Mouse (Mus musculus) ES-Bruce4 (cell line): ENCODE results near the gene Ajuba. TPM values are rescaled to one million over a fixed set of nuclear protein-coding genes. Genes with fewer than 3 reads are reported as not detected.

Source experiments
- H3K27ac ChIP-seq: 2 replicates; pipeline ENCODE4 v1.5.1; 2012; ENCODE audit warnings: low read length, inconsistent platforms; ENCODE audit not compliant: insufficient read depth
- H3K27me3 ChIP-seq: 2 replicates; pipeline ENCODE4 v1.6.1; 2012; ENCODE audit warnings: mild to moderate bottlenecking, low read length, inconsistent platforms; ENCODE audit not compliant: control insufficient read depth, poor library complexity, insufficient read depth, severe bottlenecking
- H3K36me3 ChIP-seq: 2 replicates; pipeline ENCODE4 v1.6.1; 2012; ENCODE audit warnings: inconsistent platforms, mild to moderate bottlenecking, low read length, moderate library complexity; ENCODE audit not compliant: control insufficient read depth, poor library complexity, insufficient read depth, severe bottlenecking
- H3K4me1 ChIP-seq: one replicate; pipeline ENCODE4 v1.8.1; 2011; ENCODE audit warnings: low read length; ENCODE audit not compliant: control insufficient read depth, insufficient read depth
- H3K4me3 ChIP-seq: 2 replicates; pipeline ENCODE4 v1.5.1; 2011; ENCODE audit warnings: low read depth, mild to moderate bottlenecking, low read length
- H3K9ac ChIP-seq: 2 replicates; pipeline ENCODE4 v1.6.1; 2012; ENCODE audit warnings: low read depth, mild to moderate bottlenecking, inconsistent platforms; ENCODE audit not compliant: poor library complexity, severe bottlenecking
- H3K9me3 ChIP-seq: replicated peaks from 2 replicates; pipeline ENCODE4 v1.6.1; 2012; ENCODE audit warnings: mild to moderate bottlenecking, low read length, inconsistent platforms; ENCODE audit not compliant: control insufficient read depth, poor library complexity, insufficient read depth, severe bottlenecking
- CTCF ChIP-seq: IDR thresholded peaks from one replicate; pipeline ENCODE4 v1.8.1; 2011; ENCODE audit warnings: low read depth, low read length
- EP300 ChIP-seq: IDR thresholded peaks from 2 replicates; pipeline ENCODE4 v1.6.1; 2011; ENCODE audit warnings: low read depth, low read length; ENCODE audit not compliant: insufficient read depth
- POLR2A ChIP-seq: IDR thresholded peaks from one replicate; pipeline ENCODE4 v1.8.1; 2011; ENCODE audit warnings: low read length; ENCODE audit not compliant: insufficient read depth
- polyA plus RNA-seq: library from polyadenylated mRNA; stranded (reverse); fragments of >200 nt; gene quantifications from 2 replicates; pipeline ENCODE4 v1.2.4, GENCODE M21; 2011; ENCODE audit warnings: low read depth; ENCODE audit not compliant: missing spikeins, insufficient read depth, insufficient read length

Gene Ajuba
- polyA plus RNA-seq, 1 experiment, result 112 TPM

DNA sequence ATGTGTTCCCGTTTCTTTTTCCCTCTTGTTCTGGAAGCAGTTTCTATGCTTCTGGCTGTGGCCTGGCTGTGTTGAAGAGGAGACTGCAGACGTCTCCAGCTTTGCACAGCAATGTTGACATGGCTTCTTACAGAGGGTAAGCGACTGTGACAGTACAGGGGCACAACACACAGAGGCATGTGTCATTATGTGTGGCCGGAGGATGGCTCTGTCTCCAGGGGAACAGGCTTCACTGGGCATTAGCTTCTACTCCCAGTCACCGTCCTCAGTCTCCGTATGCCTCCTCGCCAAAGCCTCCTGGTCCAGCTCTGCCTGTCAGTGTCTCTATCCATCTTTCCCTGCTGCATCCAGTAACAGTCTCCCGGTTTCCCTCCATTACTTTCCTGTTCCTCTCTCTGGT, 29.9 kb upstream of the Ajuba start:
- no peak overlapping the region for H3K4me3 ChIP-seq
- peaks cover 3% of the 10 kb centered on the region for H3K4me1 ChIP-seq
- TF ChIP-seq CTCF, result no peak
- no peak for TF ChIP-seq EP300
- no peak for TF ChIP-seq POLR2A

DNA sequence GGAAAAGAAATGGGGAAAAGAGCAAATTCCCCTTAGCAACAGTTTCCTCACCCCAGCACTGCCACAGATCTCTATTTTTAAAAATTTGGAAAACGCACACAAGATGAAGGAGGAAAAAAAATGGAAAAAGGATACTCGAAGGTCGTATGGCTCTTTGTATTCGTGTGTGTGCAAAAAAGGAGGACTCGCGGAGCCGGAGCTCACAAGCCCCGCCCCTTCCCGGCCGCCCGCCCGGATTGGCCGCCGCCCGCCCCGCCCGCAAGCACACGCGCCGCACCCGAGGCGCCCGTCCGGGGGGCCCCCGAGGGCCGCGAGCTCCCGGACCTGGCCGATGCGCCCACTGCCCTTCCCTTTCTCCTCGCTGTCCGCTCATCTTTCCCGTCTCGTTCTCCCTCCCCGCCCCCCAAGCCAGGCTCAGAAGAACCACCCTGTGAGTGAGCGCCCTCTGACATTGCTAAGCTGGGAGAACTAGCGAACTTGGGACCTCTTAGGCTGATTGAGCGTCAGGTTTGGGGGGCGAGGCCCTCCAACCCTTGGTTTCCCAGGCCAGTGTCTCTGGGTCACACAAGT, 28.5 kb upstream of the Ajuba start, which contains the start of gene 4931414P19Rik:
Gene 4931414P19Rik (minus strand): TSS at position 242 of the 570 bp plus-strand sequence.
- Histone ChIP-seq H3K4me3 (peak within 1 kb of the TSS; percentile 97), H3K27me3 (no peaks in the 10 kb centered on the region), H3K36me3 (no peaks in the 10 kb centered on the region), H3K4me1 (peaks cover 3% of the 10 kb centered on the region), H3K9me3 (no peaks in the 10 kb centered on the region), H3K9ac (peak within 1 kb of the TSS; percentile 85), H3K27ac (peak within 1 kb of the TSS; percentile 51)
- TF ChIP-seq POLR2A (no peak), EP300 (no peak), CTCF (no peak)

More for the DNA sequence above, 29.9 kb upstream of the Ajuba start:
- no peak overlapping the region for H3K9ac ChIP-seq
- no peaks in the 10 kb centered on the region for H3K9me3 ChIP-seq
- H3K27me3 ChIP-seq, result no peaks in the 10 kb centered on the region
- no peak overlapping the region for H3K27ac ChIP-seq
- H3K36me3 ChIP-seq, result peaks cover 6% of the 10 kb centered on the region

- peaks cover 3% of the 10 kb centered on the region for H3K4me1 ChIP-seq
- H3K9me3 ChIP-seq, result no peaks in the 10 kb centered on the region
- H3K9ac ChIP-seq, result peak overlapping the region; percentile 79
- no peaks in the 10 kb centered on the region for H3K27me3 ChIP-seq
- TF ChIP-seq EP300 (no peak), CTCF (no peak), POLR2A (no peak)
- H3K36me3 ChIP-seq, result no peaks in the 10 kb centered on the region
- peak overlapping the region; percentile 59 for H3K4me3 ChIP-seq
- peak overlapping the region; percentile 65 for H3K27ac ChIP-seq
These were observed 26.3 kb upstream of the Ajuba start for GRCm38 (mm10) chr14:54603686-54604085.

GRCm38 (mm10) chr14:54603038-54603654, 25.8 kb upstream of the Ajuba start:
- H3K9ac ChIP-seq, result peak overlapping the region; percentile 79
- H3K27ac ChIP-seq, result peak overlapping the region; percentile 65
- H3K4me3 ChIP-seq, result peak overlapping the region; percentile 88

DNA sequence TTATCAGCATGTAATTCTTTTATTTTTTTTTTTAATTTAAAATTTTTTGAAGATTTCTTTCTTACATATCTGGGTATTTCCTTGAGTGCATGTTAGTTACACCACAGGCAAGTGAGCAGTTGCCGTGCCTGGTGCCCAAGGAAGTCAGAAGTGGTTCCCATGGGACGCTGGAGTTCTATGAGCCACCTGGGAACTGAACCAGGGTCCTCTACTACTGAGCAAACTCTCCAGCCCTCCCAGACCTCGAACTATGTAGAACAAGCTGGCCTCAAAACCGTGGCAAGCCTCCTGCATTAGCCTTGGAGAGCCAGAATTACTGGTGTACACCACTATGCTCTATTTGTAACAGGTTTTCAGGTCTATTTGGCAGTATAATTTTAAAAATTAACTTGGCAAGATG, 25.3 kb upstream of the Ajuba start:
- H3K9me3 ChIP-seq, result no peaks in the 10 kb centered on the region
- no peaks in the 10 kb centered on the region for H3K36me3 ChIP-seq
- peak overlapping the region; percentile 63; the same call in 1 of the 2 replicates for H3K27ac ChIP-seq
- peaks cover 3% of the 10 kb centered on the region for H3K4me1 ChIP-seq
- peak overlapping the region; percentile 79 for H3K9ac ChIP-seq
- TF ChIP-seq EP300 (no peak), CTCF (no peak), POLR2A (no peak)
- H3K27me3 ChIP-seq, result no peaks in the 10 kb centered on the region
- H3K4me3 ChIP-seq, result peak overlapping the region; percentile 88

More at GRCm38 (mm10) chr14:54603038-54603654, 25.8 kb upstream of the Ajuba start:
- Histone ChIP-seq H3K4me1 (peaks cover 3% of the 10 kb centered on the region), H3K27me3 (no peaks in the 10 kb centered on the region), H3K9me3 (no peaks in the 10 kb centered on the region), H3K36me3 (no peaks in the 10 kb centered on the region)
- TF ChIP-seq CTCF (no peak), EP300 (peak; percentile 10; the same call in 1 of the 2 replicates), POLR2A (peak; percentile 20)

GRCm38 (mm10) chr14:54601601-54602000, 24.2 kb upstream of the Ajuba start:
- peaks cover 3% of the 10 kb centered on the region for H3K4me1 ChIP-seq
- TF ChIP-seq EP300, result no peak
- TF ChIP-seq POLR2A, result no peak
- TF ChIP-seq CTCF, result no peak

More at GRCm38 (mm10) chr14:54601601-54602000, 24.2 kb upstream of the Ajuba start:
- no peaks in the 10 kb centered on the region for H3K27me3 ChIP-seq
- no peak overlapping the region for H3K4me3 ChIP-seq
- H3K9ac ChIP-seq, result no peak overlapping the region
- H3K36me3 ChIP-seq, result no peaks in the 10 kb centered on the region
- H3K27ac ChIP-seq, result no peak overlapping the region
- H3K9me3 ChIP-seq, result no peaks in the 10 kb centered on the region
